Mouse (Mus musculus): Measurements from ENCODE around the gene Rpl37.

DNA sequence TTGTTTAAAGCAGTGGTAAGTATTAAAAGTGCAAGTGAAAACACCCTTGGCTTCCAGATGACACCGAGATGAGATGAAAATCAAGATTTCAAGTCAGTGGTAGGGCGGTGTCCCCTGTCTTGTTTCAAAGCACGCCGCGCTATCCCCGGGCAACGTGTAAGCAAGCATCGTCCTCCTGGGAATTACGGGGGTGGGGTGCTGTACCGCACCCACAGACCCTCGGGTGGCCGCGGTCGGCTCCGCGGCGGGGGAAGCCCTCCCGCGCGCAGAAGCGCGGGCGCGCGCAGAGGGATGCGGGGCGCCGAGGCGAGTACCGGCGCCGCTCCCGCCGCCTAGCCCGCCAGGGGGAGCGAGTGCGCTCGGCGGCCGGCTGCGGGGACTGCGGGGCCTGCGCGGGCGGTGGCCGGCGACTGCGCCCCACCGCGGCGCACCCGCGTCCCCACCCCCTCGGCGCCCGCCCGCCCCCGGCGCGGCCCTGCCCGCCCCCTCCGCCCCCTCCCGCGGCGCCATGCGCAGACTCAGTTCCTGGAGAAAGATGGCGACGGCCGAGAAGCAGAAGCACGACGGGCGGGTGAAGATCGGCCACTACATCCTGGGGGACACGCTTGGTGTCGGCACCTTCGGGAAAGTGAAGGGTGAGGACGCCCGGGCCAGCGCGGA is 27.0 kb downstream of the Rpl37 start, which contains the start of gene Prkaa1:
- peak; percentile 52 for TF ChIP-seq CTCF (IDR thresholded peaks at IDR 0.05; ENCODE audit: low read depth)
- TF ChIP-seq EP300 (IDR thresholded peaks at IDR 0.05; ENCODE audit: low read depth): no peak
